Mouse (Mus musculus) layer of hippocampus, adult 8-10 months (tissue): ENCODE data around the gene Olfr118. TPM values are rescaled to one million over a fixed set of nuclear protein-coding genes. Genes with fewer than 3 reads are reported as not detected.
"Not testable (repeated sequence)": the region's sequence is repeated elsewhere in the genome, so short reads cannot be mapped to it uniquely, and the experiment has no call there.

Source experiments
- DNase-seq, 2 experiments: peaks; one replicate each; pipeline ENCODE4 v3.0.0; 2022; ENCODE audit warnings: low spot score in 2 of 2
- total RNA-seq, 4 experiments: library from RNA; stranded (reverse); gene quantifications; 2 replicates each; pipeline ENCODE4 v1.2.4; 2022

Olfr118 gene
- not detected for total RNA-seq

DNA sequence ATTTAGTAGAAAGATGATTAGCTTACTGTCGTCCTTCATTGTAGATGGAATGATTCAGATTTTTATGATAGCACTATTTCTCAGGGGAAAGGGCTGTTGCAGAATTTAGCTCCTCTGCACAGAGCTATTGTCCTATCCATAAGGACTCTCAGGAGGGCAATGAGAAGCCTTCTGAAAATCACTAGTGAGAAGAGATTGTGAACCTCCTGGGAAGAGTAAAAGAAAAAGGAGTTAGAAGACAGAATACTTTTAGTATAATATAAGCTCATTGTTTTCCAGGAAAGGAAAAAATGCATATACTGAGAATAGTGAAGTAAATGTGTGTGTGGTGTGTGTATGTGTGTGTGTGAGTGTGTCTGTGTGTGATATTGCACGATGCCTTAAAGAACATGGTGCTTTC lies at the start of gene Olfr118:
TSS of gene Olfr118 (plus strand) at position 301 of the 400 bp plus-strand sequence.
- no peak for DNase-seq

DNA sequence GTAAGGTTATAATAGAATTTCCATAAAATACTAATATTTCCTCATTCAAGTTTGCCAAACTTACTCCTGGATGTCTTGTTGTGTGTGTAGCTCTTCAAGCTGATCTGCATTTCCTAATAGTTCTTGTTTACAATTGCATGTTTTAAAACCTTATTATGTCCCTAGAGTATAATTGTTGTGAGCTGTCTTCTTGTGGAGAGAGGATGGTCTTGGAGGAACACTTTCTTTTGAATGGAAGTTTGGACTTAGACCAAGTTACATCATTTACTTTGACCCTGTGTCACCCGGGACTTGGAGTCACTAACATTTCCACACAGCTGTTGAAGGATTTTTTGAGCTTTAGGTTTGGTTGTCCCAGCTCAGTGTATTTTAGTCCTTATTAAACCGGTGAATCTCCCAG lies 39.8 kb upstream of the Olfr118 start, which contains the start of the genes Olfr115 and Olfr116:
TSS of gene Olfr115 (minus strand) at position 101 of the 400 bp plus-strand sequence.
TSS of gene Olfr116 (minus strand) at position 191 of the 400 bp plus-strand sequence.
- no peak for DNase-seq

DNA sequence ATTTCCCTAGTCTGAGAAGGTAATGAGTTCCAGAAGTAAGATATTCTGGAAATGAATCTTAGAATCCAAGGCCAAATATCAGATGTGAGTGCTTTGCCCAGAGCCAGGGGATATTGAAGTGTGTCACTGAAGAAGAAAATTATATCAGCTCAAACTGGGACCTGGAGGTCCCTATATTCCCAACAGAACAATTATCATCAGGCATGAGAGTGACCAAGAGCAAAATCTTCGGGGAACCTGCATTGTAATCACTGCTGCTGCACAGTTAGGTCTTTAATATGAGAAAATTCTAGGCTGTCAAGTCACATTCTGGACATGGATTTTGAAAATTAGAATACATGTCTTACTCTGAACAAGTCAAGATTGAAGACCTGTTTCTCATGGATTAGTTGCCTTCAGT lies 3.1 kb upstream of the Olfr118 start, which contains the start of gene Olfr117:
TSS of gene Olfr117 (minus strand) at position 101 of the 400 bp plus-strand sequence.
- DNase-seq = no peak

DNA sequence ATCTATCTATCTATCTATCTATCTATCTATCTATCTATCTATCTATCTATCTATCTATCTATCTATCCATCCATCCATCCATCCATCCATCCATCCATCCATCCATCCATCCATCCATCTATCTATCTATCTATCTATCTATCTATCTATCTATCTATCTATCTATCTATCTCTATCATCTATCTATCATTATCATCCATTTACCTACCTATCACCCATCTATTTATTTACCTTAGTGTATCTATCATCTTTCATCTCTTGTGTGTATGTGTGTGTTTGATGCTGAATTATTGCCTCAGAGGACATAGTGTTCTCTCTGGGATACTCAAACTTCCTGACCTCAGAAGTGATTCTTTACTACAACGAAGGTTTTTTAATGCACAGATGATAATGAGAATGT lies 29.5 kb downstream of the Olfr118 start, which contains the start of gene Olfr119:
TSS of gene Olfr119 (plus strand) at position 301 of the 400 bp plus-strand sequence.
- not testable (repeated sequence) for DNase-seq

DNA sequence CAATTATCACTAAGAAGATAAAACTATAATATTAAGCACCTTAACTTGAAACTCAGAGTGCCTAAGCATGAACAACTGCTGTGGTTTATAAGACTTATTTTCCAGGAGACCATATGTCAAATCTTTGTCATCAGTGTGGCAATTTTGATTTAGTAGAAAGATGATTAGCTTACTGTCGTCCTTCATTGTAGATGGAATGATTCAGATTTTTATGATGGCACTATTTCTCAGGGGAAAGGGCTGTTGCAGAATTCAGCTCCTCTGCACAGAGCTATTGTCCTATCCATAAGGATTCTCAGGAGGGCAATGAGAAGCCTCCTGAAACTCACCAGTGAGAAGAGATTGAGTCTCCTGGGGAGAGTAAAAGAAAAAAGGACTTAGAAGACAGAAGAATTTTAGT lies 54.7 kb downstream of the Olfr118 start, which contains the start of gene Olfr120:
TSS of gene Olfr120 (plus strand) at position 301 of the 400 bp plus-strand sequence.
- DNase-seq = no peak

Other genes with a start within 250 kb of the Olfr118 start
- not detected for gene Olfr108, start 221.5 kb upstream of the Olfr118 start, total RNA-seq
- gene Olfr109, start 208.1 kb upstream of the Olfr118 start, total RNA-seq = not detected
- gene H2-M2, start 183.4 kb upstream of the Olfr118 start, total RNA-seq = not detected
- 1 to 10 TPM in 2 of 4 experiments, not detected in 2; 1.8 to 2.5 TPM for gene Olfr110, start 174.5 kb upstream of the Olfr118 start, total RNA-seq
- gene Olfr111, start 159.0 kb upstream of the Olfr118 start, total RNA-seq = 1 to 10 TPM in 2 of 4 experiments, not detected in 2; 4.8 to 5.5 TPM
- gene Olfr112, start 97.5 kb upstream of the Olfr118 start, total RNA-seq = not detected
- not detected for gene Olfr113, start 89.3 kb upstream of the Olfr118 start, total RNA-seq
- not detected for gene Olfr114, start 74.2 kb upstream of the Olfr118 start, total RNA-seq
- not detected for gene Olfr115, start 39.9 kb upstream of the Olfr118 start, total RNA-seq
- not detected for gene Olfr116, start 39.8 kb upstream of the Olfr118 start, total RNA-seq
- gene Olfr117, start 3.2 kb upstream of the Olfr118 start, total RNA-seq = not detected
- gene Olfr119, start 29.6 kb downstream of the Olfr118 start, total RNA-seq = not detected
- not detected for gene Olfr120, start 54.8 kb downstream of the Olfr118 start, total RNA-seq
- not detected for gene Olfr121, start 81.9 kb downstream of the Olfr118 start, total RNA-seq
- gene Olfr122, start 101.6 kb downstream of the Olfr118 start, total RNA-seq = not detected
- not detected for gene Olfr123, start 126.5 kb downstream of the Olfr118 start, total RNA-seq
- gene Olfr124, start 132.9 kb downstream of the Olfr118 start, total RNA-seq = not detected
- gene Olfr125, start 166.0 kb downstream of the Olfr118 start, total RNA-seq = not detected
- gene Olfr126, start 180.5 kb downstream of the Olfr118 start, total RNA-seq = not detected
- not detected for gene Olfr127, start 233.4 kb downstream of the Olfr118 start, total RNA-seq